Mouse (Mus musculus): ENCODE results near the gene Snx12. TPM values are rescaled to one million over a fixed set of nuclear protein-coding genes. Genes with fewer than 3 reads are reported as not detected.
A peak's percentile ranks its signal among the peaks of the same experiment; 100 is the strongest.

Gene Snx12
- 48.6 and 52.1 TPM in 2 replicates for polyA plus RNA-seq (2015; fragmentation: Nextera tagmentation; extraction: Ambion mirVana)

DNA sequence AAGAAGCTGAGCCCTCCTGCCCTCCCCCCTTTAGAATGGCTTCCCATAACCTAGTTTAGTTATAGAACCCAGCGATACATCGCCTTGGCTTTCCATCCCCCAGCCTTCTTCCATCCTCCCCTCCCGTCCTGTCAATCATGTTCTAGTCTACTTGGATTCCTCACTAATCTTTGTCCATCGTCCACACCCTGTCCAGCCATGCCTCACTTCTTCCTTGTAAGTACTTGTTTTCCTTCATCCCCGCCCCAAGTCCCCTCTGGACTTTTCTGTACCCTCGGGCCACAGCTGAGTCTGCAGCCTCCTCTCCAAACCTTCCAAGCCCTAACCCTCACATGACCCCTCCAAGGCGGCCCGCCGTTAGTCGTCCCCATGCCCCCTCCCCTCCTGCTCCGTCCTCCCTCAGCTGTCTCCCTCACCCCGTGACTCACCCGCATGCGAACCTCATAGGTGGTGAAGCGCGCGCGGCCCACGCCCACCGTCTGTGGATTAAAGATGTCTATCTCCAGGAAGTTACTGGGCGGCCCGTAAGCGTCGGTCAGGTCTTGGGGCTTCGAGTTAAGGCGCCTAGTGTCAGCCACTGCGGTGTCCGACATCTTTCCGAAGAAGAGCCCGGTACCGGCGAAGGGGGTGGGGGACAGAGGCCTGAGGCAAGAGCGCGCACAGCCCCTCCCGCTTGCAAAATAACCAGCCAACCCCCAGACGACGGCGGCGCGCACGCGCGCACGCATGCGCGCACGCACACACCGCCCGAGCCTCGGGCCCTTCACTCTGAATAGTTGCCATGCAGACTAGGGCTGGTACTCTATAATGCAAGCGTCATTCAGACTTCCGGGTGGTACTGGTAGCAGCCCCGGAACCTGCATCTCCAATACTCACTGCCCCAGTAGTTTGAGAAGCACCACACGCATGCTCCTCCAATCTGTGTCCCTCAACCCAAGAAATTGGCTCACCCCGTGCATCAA, at the start of gene Snx12:
Gene Snx12 (minus strand): TSS at position 730 of the 962 bp plus-strand sequence.
- Histone ChIP-seq H3K4me1 (replicated peaks; ENCODE audit: control insufficient read depth, insufficient read depth, low read length) (peaks cover 5% of the 10 kb centered on the region; the same call in 1 of the 2 replicates), H3K4me2 (ENCODE audit: low read depth, low read length) (peak within 1 kb of the TSS; percentile 63), H3K9ac (ENCODE audit: low read length) (peak within 1 kb of the TSS; percentile 74), H3K27ac (ENCODE audit: low read length) (peak within 1 kb of the TSS; percentile 76), H3K9me3 (ENCODE audit: control insufficient read depth, low read length) (no peaks in the 10 kb centered on the region), H3K4me3 (ENCODE audit: low read length) (peak within 1 kb of the TSS; percentile 66), H3K27me3 (ENCODE audit: control insufficient read depth, insufficient read depth, low read depth, low read length) (no peaks in the 10 kb centered on the region; the same call in 1 of the 2 replicates), H3K36me3 (ENCODE audit: control insufficient read depth, insufficient read depth, low read length) (no peaks in the 10 kb centered on the region)
- 16% methylated on average over 45 of the region's 55 CpGs for WGBS
- peak; percentile 97 for ATAC-seq (ENCODE audit: low read depth)

DNA sequence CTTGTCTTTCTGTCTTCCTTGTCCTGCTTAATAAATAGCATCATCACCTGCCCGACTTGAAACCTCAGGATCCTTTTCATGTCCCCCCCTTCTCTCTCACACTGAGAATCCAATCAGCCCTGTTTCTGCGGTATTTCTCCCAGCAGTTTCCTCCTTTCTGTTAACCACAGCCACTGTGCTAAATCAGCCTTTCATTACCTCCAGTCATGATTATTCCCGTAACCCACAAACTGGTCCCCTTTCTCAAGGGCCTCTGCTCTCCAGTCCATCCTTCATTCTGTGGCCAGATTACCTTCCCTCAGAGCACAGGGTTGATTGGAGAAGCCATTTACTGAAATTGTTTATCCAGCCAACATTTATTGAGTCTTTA, 46.4 kb upstream of the Snx12 start, which contains the start of gene Gm20489:
Gene Gm20489 (minus strand): TSS at position 269 of the 370 bp plus-strand sequence.
- Histone ChIP-seq H3K27me3 (ENCODE audit: control insufficient read depth, insufficient read depth, low read depth, low read length) (no peaks in the 10 kb centered on the region), H3K4me2 (ENCODE audit: low read depth, low read length) (no peak within 1 kb of the TSS), H3K4me3 (ENCODE audit: low read length) (peak within 1 kb of the TSS; percentile 18; the same call in 1 of the 2 replicates), H3K36me3 (ENCODE audit: control insufficient read depth, insufficient read depth, low read length) (no peaks in the 10 kb centered on the region), H3K9ac (ENCODE audit: low read length) (0 out of 2 replicates have a peak within 1 kb of the TSS, but pooled peaks have one; percentile 20), H3K27ac (ENCODE audit: low read length) (no peak within 1 kb of the TSS), H3K9me3 (ENCODE audit: control insufficient read depth, low read length) (no peaks in the 10 kb centered on the region), H3K4me1 (replicated peaks; ENCODE audit: control insufficient read depth, insufficient read depth, low read length) (0 out of 2 replicates have a peak, but pooled peaks cover 5% of the 10 kb centered on the region)
- 55% methylated on average over 3 of the region's 3 CpGs for WGBS
- ATAC-seq (ENCODE audit: low read depth), result no peak

DNA sequence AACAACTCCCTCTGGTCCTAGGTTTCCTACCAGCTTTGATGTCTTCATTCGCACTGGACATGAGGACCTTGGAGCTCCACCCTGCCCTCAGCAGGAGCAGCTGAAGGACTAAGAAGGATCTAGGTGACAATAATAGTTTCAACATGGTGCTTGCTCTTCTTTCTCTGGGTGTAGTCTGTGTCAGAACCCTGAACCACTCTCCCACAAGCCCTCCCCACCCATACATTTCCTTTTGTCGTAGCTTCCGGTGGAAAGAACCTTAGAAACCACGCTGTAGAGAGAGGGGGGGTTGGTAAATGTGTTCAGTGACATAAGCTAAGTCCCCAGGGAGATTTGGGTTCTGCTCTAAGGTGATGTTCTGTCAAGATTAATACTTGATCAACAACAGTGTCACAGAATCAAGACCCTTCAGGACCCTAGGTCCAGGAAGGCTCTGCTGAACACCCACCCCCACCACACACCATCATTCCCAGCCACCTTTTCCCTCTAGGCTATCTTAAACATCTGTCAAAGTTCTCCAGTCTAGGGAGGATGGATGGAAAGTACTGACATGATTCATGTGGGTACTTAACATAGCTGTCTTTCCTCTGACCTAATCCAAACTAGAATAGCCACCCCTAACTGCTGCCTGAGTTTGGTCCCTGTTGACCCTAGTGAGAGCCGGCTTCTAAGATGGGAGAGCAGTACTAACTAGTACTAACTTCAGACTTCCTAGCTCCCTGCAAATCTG, 45.8 kb upstream of the Snx12 start, which contains the start of gene Il2rg:
Gene Il2rg (minus strand): TSS at position 231 of the 730 bp plus-strand sequence.
- no peaks in the 10 kb centered on the region for H3K9me3 ChIP-seq (ENCODE audit: control insufficient read depth, low read length)

DNA sequence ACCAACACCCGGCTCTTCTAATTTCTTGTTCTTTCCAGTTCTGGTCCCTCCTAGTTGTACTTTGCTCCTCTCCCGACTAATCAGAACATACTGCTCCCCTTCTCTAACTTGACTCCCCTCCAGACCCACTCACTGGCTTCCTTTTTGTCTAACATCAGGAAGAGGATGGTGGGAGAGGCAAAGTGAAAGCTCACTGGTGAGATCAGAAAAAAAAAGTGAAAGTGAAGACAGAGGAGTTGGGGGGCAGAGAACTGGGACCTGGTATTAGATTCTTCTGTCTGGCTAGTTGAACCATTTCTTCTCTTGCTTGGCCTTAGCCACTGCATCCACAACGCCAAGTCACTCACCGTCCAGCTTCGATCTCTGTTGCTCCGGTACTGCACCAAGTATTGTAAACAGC, 44.3 kb upstream of the Snx12 start:
- Histone ChIP-seq H3K4me3 (ENCODE audit: low read length) (no peak overlapping the region), H3K36me3 (ENCODE audit: control insufficient read depth, insufficient read depth, low read length) (no peaks in the 10 kb centered on the region), H3K27ac (ENCODE audit: low read length) (no peak overlapping the region), H3K4me2 (ENCODE audit: low read depth, low read length) (no peak overlapping the region), H3K27me3 (ENCODE audit: control insufficient read depth, insufficient read depth, low read depth, low read length) (no peaks in the 10 kb centered on the region), H3K9ac (ENCODE audit: low read length) (no peak overlapping the region), H3K9me3 (ENCODE audit: control insufficient read depth, low read length) (no peaks in the 10 kb centered on the region), H3K4me1 (replicated peaks; ENCODE audit: control insufficient read depth, insufficient read depth, low read length) (0 out of 2 replicates have a peak, but pooled peaks cover 5% of the 10 kb centered on the region)
- WGBS, result 85% methylated on average over 6 of the region's 6 CpGs
- ATAC-seq (ENCODE audit: low read depth), result no peak

More for the DNA sequence above, 45.8 kb upstream of the Snx12 start, which contains the start of gene Il2rg:
- no peaks in the 10 kb centered on the region for H3K27me3 ChIP-seq (ENCODE audit: control insufficient read depth, insufficient read depth, low read depth, low read length)
- H3K27ac ChIP-seq (ENCODE audit: low read length), result no peak within 1 kb of the TSS
- H3K36me3 ChIP-seq (ENCODE audit: control insufficient read depth, insufficient read depth, low read length), result no peaks in the 10 kb centered on the region
- no peak for ATAC-seq (ENCODE audit: low read depth)
- peak within 1 kb of the TSS; percentile 18; the same call in 1 of the 2 replicates for H3K4me3 ChIP-seq (ENCODE audit: low read length)
- 0 out of 2 replicates have a peak within 1 kb of the TSS, but pooled peaks have one; percentile 20 for H3K9ac ChIP-seq (ENCODE audit: low read length)
- H3K4me2 ChIP-seq (ENCODE audit: low read depth, low read length), result no peak within 1 kb of the TSS
- H3K4me1 ChIP-seq (replicated peaks; ENCODE audit: control insufficient read depth, insufficient read depth, low read length), result 0 out of 2 replicates have a peak, but pooled peaks cover 5% of the 10 kb centered on the region
- 38% methylated on average over 5 of the region's 5 CpGs for WGBS

DNA sequence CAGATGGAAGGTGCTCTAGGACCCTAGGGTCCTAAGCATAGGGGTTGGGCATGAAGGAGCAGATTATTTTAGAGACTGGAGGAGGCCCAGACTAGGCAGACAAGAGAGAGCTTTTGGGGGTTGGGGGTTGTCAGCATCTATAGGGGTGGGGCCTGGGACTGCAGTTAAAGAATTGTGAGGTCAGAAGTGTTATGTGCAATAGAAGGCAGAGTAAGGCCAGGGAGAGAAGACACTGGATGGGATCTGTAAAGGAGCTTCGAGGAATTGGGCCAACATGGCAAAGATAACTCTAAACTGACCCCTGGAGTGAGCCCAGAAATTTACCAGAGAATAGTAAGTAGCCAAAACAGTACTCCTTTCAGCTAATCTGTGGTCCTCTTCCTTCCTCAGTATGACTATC, 41.5 kb upstream of the Snx12 start, which contains the start of gene Gm614:
Gene Gm614 (minus strand): TSS at position 101 of the 400 bp plus-strand sequence.
- WGBS, result 70% methylated on average over 1 of the region's 1 CpGs
- 0 out of 2 replicates have a peak, but pooled peaks cover 13% of the 10 kb centered on the region for H3K4me1 ChIP-seq (replicated peaks; ENCODE audit: control insufficient read depth, insufficient read depth, low read length)
- no peak within 1 kb of the TSS for H3K4me3 ChIP-seq (ENCODE audit: low read length)
- H3K36me3 ChIP-seq (ENCODE audit: control insufficient read depth, insufficient read depth, low read length), result no peaks in the 10 kb centered on the region
- ATAC-seq (ENCODE audit: low read depth), result no peak
- no peaks in the 10 kb centered on the region for H3K9me3 ChIP-seq (ENCODE audit: control insufficient read depth, low read length)
- no peak within 1 kb of the TSS for H3K27ac ChIP-seq (ENCODE audit: low read length)
- H3K4me2 ChIP-seq (ENCODE audit: low read depth, low read length), result no peak within 1 kb of the TSS
- H3K27me3 ChIP-seq (ENCODE audit: control insufficient read depth, insufficient read depth, low read depth, low read length), result no peaks in the 10 kb centered on the region
- H3K9ac ChIP-seq (ENCODE audit: low read length), result no peak within 1 kb of the TSS

DNA sequence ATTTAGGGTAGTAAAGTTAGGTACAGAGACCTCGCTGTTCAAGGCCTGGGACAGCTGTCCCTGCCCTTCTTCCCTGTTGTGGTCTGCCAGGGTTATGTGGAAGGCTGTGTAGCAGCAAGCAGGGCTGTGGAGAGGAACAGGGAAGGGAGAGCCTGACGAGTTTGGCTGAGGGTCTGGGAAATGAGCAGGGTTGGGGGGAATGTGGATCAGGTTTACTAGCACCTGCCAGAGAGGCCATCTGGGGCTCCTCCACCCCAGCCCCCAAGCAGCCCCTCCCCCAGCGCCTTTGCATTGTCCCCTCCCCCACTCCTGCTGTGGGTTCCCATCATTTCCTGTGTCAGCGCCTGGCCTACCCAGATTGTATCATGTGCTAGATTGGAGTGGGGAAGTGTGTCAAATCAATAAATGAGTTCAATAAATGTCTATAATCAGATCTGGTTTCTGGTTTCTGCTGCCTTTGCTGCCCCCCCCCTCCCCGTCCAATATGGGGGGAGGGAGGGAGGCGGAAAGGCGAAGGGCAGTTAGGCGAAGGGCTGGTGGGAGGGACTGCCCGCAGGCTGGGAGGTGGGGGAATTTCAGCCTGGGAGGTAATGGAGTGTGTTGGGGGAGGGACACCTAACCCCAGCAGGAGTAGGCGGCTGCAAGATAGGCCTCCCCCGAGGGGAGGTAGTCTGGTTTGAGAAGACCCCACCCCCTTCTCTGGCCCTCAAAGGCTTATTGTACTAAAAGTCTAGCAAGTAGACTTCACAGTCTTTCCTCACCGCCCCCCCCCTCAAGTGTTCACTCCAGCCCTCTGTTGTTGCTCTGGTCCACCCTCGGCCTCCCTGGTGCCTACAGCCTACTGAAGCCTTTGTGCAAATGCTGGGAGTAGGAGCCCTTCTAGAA, 38.3 kb upstream of the Snx12 start:
- Histone ChIP-seq H3K4me1 (replicated peaks; ENCODE audit: control insufficient read depth, insufficient read depth, low read length) (peaks cover 15% of the 10 kb centered on the region; the same call in 1 of the 2 replicates), H3K36me3 (ENCODE audit: control insufficient read depth, insufficient read depth, low read length) (no peaks in the 10 kb centered on the region), H3K4me3 (ENCODE audit: low read length) (no peak overlapping the region), H3K27me3 (ENCODE audit: control insufficient read depth, insufficient read depth, low read depth, low read length) (no peaks in the 10 kb centered on the region), H3K4me2 (ENCODE audit: low read depth, low read length) (no peak overlapping the region), H3K27ac (ENCODE audit: low read length) (peak overlapping the region; percentile 59), H3K9ac (ENCODE audit: low read length) (no peak overlapping the region), H3K9me3 (ENCODE audit: control insufficient read depth, low read length) (no peaks in the 10 kb centered on the region)
- peak; percentile 73 for ATAC-seq (ENCODE audit: low read depth)
- 17% methylated on average over 7 of the region's 13 CpGs for WGBS

DNA sequence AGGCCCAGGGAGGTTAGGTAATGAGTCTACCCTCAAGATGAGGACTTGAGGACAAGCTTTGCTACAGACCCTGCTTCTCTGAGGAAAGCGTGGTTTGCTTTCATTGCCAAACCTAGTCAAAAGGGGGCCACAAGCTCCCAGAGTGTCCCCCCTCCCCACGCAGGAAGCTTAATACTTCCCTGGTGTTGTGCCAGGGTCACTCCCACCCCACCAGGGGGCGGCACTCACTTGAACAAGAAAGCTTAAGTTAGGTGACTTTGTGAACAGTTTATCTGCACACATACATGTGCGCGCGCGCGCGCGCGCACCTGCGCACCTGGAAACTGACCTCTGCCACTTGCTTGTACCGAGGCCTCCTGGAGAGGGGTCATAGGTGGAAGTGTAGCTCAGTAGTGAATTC, 34.2 kb upstream of the Snx12 start:
- 76% methylated on average over 13 of the region's 13 CpGs for WGBS
- Histone ChIP-seq H3K4me3 (ENCODE audit: low read length) (no peak overlapping the region), H3K4me2 (ENCODE audit: low read depth, low read length) (no peak overlapping the region)

DNA sequence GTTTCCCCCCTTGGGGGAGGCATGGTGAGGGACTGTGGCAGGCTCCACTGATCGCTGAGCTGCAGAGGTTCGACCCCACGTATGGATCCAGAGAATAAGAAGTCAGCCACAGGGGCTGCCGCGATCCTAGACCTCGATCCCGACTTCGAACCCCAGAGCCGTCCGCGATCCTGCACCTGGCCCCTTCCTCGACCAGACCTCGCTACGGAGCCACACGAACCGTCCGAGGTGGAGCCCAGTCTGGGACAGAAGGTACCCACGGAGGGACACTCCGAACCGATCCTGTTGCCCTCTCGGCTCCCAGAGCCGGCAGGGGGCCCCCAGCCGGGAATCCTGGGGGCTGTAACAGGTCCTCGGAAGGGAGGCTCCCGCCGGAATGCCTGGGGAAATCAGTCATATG, 32.4 kb upstream of the Snx12 start:
- Histone ChIP-seq H3K27ac (ENCODE audit: low read length) (peak overlapping the region; percentile 31; the same call in 1 of the 2 replicates), H3K4me2 (ENCODE audit: low read depth, low read length) (peak overlapping the region; percentile 63), H3K9me3 (ENCODE audit: control insufficient read depth, low read length) (peaks cover 3% of the 10 kb centered on the region; the same call in 1 of the 2 replicates), H3K27me3 (ENCODE audit: control insufficient read depth, insufficient read depth, low read depth, low read length) (no peaks in the 10 kb centered on the region), H3K4me3 (ENCODE audit: low read length) (peak overlapping the region; percentile 59), H3K36me3 (ENCODE audit: control insufficient read depth, insufficient read depth, low read length) (no peaks in the 10 kb centered on the region), H3K9ac (ENCODE audit: low read length) (peak overlapping the region; percentile 67), H3K4me1 (replicated peaks; ENCODE audit: control insufficient read depth, insufficient read depth, low read length) (peaks cover 2% of the 10 kb centered on the region; the same call in 1 of the 2 replicates)
- 20% methylated on average over 26 of the region's 26 CpGs for WGBS
- peak; percentile 11; the same call in 1 of the 2 replicates for ATAC-seq (ENCODE audit: low read depth)

More for the DNA sequence above, 34.2 kb upstream of the Snx12 start:
- Histone ChIP-seq H3K27me3 (ENCODE audit: control insufficient read depth, insufficient read depth, low read depth, low read length) (no peaks in the 10 kb centered on the region), H3K9me3 (ENCODE audit: control insufficient read depth, low read length) (peaks cover 3% of the 10 kb centered on the region; the same call in 1 of the 2 replicates), H3K4me1 (replicated peaks; ENCODE audit: control insufficient read depth, insufficient read depth, low read length) (peaks cover 10% of the 10 kb centered on the region; the same call in 1 of the 2 replicates), H3K27ac (ENCODE audit: low read length) (no peak overlapping the region), H3K9ac (ENCODE audit: low read length) (no peak overlapping the region), H3K36me3 (ENCODE audit: control insufficient read depth, insufficient read depth, low read length) (no peaks in the 10 kb centered on the region)
- ATAC-seq (ENCODE audit: low read depth), result no peak
